Mouse (Mus musculus): Measurements from ENCODE around the gene Naip1.
"Not testable (repeated sequence)": the region's sequence is repeated elsewhere in the genome, so short reads cannot be mapped to it uniquely, and the experiment has no call there.

Gene Naip1

DNA sequence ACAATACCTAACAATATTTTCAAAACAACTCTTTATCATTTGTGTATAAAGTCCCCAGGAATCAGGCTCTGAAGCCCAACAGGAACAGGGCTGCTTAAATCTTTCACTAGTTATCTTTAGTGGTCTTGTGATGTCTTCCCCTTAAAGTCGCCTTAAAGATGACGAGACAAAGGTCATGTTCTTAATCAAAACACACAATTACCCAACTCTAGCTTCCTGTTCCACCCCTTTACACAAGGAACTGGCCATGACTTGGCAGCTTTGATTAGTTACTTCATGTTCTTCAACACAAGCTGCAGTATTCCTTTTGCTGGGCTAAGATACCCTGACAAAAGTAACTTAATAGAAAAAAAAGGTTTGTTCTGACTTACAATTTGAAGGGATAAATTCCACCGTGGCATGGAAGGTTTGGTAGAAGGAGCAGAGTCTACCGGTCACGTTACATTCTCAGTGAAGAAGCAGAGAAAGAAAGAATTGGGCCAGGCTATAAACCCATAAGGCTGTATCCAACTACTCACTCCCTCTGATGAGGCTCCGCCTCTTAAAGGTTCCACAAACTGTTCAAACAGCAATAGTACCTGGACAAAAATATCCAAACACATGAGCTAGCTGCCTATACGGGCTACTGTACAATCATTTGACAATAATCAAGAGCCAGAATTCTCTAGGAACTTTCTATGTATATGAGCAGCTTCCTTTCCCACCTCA, 49.6 kb downstream of the Naip1 start:
- in situ Hi-C loops (cut with MboI, MseI): loop anchor here (10.0 kb wide), 1 partner anchor 408 kb away; no protein-coding TSS in a partner anchor

DNA sequence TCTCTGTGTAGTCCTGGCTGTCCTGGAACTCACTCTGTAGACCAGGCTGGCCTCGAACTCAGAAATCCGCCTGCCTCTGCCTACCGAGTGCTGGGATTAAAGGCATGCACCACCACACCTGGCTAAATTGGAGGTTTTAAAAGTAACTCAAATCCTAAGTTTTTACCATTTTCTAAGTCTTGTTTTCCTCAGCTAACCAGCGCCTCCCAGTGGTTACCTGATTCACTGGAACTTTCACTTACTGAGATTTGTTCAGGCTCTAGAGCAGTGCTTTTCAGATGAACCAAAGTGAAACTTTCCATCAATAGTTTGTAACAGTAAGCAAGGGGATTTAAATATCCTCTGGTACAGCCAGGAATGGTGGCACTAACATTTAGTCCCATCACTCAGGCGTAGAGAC, 61.6 kb downstream of the Naip1 start:
- in situ Hi-C loops (cut with MboI, MseI): not testable (repeated sequence)

DNA sequence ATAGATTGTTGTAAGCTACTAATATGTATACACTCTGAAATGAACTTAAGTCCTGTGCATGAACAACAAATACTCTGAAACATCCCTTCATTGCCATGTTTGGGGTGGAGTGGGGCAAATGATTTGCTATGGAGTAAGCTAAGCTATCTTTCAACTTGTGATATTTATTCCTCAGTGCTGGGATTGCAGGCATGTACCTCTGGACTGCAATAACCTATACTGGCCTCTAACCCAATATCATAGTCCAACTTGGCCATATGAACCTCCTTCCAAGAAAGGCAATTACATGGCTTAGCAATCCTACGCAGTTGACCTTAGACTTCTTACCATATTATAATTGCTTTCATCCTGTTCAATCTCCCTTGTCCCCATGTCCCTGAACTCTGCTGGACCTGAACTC, 82.1 kb downstream of the Naip1 start:
- in situ Hi-C loops (cut with MboI, MseI): no loop called here

Data from T-helper 1 cell (primary cell).